Mouse (Mus musculus) central nervous system, embryonic 11.5 days (tissue): ENCODE data around the gene Btbd35f15. TPM values are rescaled to one million over a fixed set of nuclear protein-coding genes. Genes with fewer than 3 reads are reported as not detected.

ENCODE experiments used
- polyA plus RNA-seq: library from polyadenylated mRNA; depleted of rRNA; stranded (reverse); fragments of >200 nt; gene quantifications from 2 replicates; pipeline ENCODE4 v1.2.3, GENCODE M21; 2012; rRNA removed

The Btbd35f15 gene
- polyA plus RNA-seq, result not detected in 2 replicates

DNA sequence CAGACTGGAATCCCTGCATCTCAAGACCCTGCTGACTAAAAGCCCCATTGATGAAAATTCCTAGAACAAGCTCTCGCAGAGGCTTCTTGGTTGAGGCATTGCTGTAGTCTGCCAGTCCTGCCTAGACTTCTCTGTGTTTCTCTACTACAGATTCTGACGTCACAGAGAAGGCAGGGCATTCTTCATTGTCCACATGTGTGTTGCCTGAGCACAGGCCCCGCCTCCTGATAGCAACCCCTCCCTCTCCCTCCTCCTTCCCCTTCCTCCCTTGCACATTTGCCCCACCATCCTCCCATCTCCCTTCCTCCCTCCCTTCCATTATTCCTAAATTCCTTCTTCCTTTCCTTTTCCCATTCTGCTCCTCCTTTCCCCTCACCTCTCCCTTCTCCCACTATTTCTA lies at the start of gene Btbd35f15:
Gene Btbd35f15 (minus strand): TSS at position 101 of the 400 bp plus-strand sequence.

Other genes with a start within 250 kb of the Btbd35f15 start
- gene Btbd35f13, start 79.9 kb upstream of the Btbd35f15 start, polyA plus RNA-seq, result not detected in 2 replicates
- gene Btbd35f14, start 125.0 kb upstream of the Btbd35f15 start, polyA plus RNA-seq, result not detected in 2 replicates